Mouse (Mus musculus) neutrophil, adult 65 days (primary cell): ENCODE data around the gene Mcm3. TPM values are rescaled to one million over a fixed set of nuclear protein-coding genes. Genes with fewer than 3 reads are reported as not detected.

ENCODE experiments used
- total RNA-seq: library from RNA; stranded (reverse); gene quantifications from 2 replicates; pipeline ENCODE4 v1.2.4, GENCODE M21; 2023

Gene Mcm3
- total RNA-seq = 101 and 131 TPM in 2 replicates

DNA sequence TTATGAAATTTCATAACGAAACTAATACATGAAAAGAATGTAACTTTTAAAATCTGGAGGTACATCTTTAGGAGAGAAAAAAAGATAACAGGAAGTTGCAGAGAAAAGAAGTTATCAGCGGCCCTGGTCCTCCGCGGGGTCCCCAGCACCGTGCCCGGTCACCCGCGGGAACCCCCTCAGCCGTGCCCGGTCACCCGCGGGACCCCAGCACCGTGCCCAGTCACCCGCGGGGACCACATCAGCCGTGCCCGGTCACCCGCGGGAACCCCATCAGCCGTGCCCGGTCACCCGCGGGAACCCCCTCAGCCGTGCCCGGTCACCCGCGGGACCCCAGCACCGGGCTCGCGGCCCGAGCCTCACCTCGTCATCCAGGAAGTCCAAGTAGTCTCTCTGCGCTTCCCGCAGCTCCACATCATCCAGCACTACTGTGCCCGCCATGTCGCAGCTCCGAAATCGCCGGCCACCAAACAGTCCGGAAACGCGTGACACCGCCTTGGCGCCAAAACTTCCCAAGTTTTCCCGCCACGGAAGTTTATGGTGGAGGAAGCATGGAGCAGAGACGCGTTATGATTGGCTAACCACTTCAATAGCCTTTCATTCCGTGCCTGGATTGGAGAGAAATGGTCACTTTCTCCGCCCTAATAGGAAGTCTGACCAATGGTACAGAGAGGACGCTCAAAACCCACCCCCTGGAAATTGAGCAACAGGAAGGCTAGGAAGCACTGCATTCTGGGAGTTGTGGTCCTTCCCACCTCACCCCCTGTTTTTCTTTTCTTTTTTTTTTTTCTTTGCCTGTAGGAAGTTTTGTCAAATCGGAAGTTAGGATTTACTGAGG lies at the start of gene Mcm3:
Gene Mcm3 (minus strand): TSS at position 542 of the 835 bp plus-strand sequence.

DNA sequence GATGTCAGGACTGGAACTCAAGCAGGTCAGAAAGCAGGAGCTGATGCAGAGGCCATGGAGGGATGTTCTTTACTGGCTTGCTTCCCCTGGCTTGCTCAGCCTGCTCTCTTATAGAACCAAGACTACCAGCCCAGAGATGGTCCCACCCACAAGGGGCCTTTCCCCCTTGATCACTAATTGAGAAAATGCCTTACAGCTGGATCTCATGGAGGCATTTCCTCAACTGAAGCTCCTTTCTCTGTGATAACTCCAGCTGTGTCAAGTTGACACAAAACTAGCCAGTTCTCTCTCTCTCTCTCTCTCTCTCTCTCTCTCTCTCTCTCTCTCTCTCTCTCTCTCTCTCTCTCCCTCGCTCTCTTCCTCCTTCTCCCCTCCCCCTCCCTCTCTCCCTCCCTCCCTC lies 29.6 kb downstream of the Mcm3 start, which contains the start of gene Il17f:
Gene Il17f (minus strand): TSS at position 101 of the 400 bp plus-strand sequence.

Other genes with a start within 250 kb of the Mcm3 start
- gene Pkhd1, start 202.2 kb downstream of the Mcm3 start, total RNA-seq = not detected in 2 replicates
- gene Il17a, start 89.4 kb downstream of the Mcm3 start, total RNA-seq = not detected in 2 replicates
- 0.73 TPM in 1 of 2 replicates, not detected in the other for gene Il17f, start 29.7 kb downstream of the Mcm3 start, total RNA-seq
- 0.09 and 0.38 TPM in 2 replicates for gene Paqr8, start 70.3 kb upstream of the Mcm3 start, total RNA-seq
- gene Efhc1, start 131.3 kb upstream of the Mcm3 start, total RNA-seq = 0.25 and 0.28 TPM in 2 replicates